Comparison of ENCODE assay signal across 33 mouse cellular contexts in the genomic region with DNA sequence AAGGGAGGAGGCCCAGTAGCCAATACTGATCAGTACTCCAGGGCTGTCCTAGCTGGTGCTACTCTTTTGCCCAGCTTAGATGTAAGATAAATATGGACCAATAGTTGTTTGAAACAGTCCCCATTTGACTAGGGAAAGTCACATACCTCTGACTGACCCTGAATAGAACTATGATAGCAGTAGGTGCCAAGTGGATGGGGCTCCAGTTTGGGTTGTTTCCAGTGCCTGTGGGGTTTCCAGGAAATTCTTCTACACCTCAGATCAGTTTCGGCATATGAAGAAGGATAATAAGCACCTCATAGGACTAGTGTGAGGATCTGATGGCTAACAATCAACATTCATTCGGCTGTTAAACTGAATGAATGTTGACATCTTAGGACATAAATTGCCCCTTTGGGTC.
"Had no signal": no experiment of that assay in that cellular context is flagged by ENCODE, and none has a peak within 500 bp of the region (broad histone marks: within the 10 kb centered on the region; RNA-seq: fewer than 3 reads in every experiment).

No protein-coding gene starts in this region.

- H3K4me3 ChIP-seq: heart, embryonic 13.5 days; heart, embryonic 15.5 days; hindbrain, embryonic 10.5 days; hindbrain, embryonic 12.5 days; hindbrain, embryonic 13.5 days; hindbrain, embryonic 15.5 days; intestine, embryonic 15.5 days; kidney, embryonic 15.5 days; layer of hippocampus, adult 2 months; left cerebral cortex, adult 2 months had no signal

- H3K4me1 ChIP-seq: heart, embryonic 13.5 days; heart, embryonic 15.5 days; hindbrain, embryonic 10.5 days; hindbrain, embryonic 12.5 days; hindbrain, embryonic 13.5 days; intestine, embryonic 15.5 days; kidney, embryonic 15.5 days had no signal

- DNase-seq: heart, postnatal 10 days; heart, postnatal 14 days; heart, postnatal 36 days; heart, postnatal 4 days; kidney, adult 11 months; kidney, adult 18-20 months; kidney, adult 2 months; kidney, adult 8-10 months; kidney, adult 9 months; kidney, postnatal 10 days; kidney, postnatal 14 days; kidney, postnatal 25 days; kidney, postnatal 36 days; kidney, postnatal 4 days; layer of hippocampus, adult 9-11 months; layer of hippocampus, postnatal 36 days had no signal

- ATAC-seq: hindbrain, embryonic 16.5 days; hindbrain, postnatal 0 days; inflammation-experienced regulatory T-cells, adult 6 months; intestine, embryonic 15.5 days; intestine, embryonic 16.5 days; intestine, postnatal 0 days had no signal

- H3K27me3 ChIP-seq: heart, embryonic 13.5 days; heart, embryonic 15.5 days; hindbrain, embryonic 12.5 days; hindbrain, embryonic 13.5 days; hindbrain, embryonic 15.5 days; intestine, embryonic 15.5 days; kidney, embryonic 15.5 days had no signal

- H3K27ac ChIP-seq: heart, embryonic 13.5 days; heart, embryonic 15.5 days; hindbrain, embryonic 10.5 days; hindbrain, embryonic 12.5 days; hindbrain, embryonic 13.5 days; hindbrain, embryonic 14.5 days; hindbrain, embryonic 15.5 days; hindbrain, postnatal 0 days; intestine, embryonic 15.5 days; kidney, embryonic 15.5 days; kidney, postnatal 0 days had no signal
